Mouse (Mus musculus): ENCODE data around the gene Galnt16. TPM values are rescaled to one million over a fixed set of nuclear protein-coding genes. Genes with fewer than 3 reads are reported as not detected.

Gene Galnt16
- polyA plus RNA-seq, 1 experiment from 2014 or later, result 9.2 TPM

- H3K9me3 ChIP-seq, result no peaks in the 10 kb centered on the region
- ATAC-seq, result peak; percentile 80
- peaks cover 19% of the 10 kb centered on the region for H3K4me1 ChIP-seq (replicated peaks)
- WGBS, result under 1% methylated on average over 90 of the region's 90 CpGs
- no peaks in the 10 kb centered on the region for H3K36me3 ChIP-seq
- H3K4me2 ChIP-seq (replicated peaks), result peak overlapping the region; percentile 88
- H3K4me3 ChIP-seq (replicated peaks), result peak overlapping the region; percentile 51
- H3K27ac ChIP-seq, result peak overlapping the region; percentile 32
- H3K9ac ChIP-seq, result peak overlapping the region; percentile 58
- H3K27me3 ChIP-seq (replicated peaks), result peaks cover 66% of the 10 kb centered on the region
These were observed 912 bp downstream of the Galnt16 start for GRCm38 (mm10) chr12:80518757-80519620.

GRCm38 (mm10) chr12:80519621-80520332, 1.7 kb downstream of the Galnt16 start:
- no peaks in the 10 kb centered on the region for H3K36me3 ChIP-seq
- H3K9ac ChIP-seq, result peak overlapping the region; percentile 58
- no peaks in the 10 kb centered on the region for H3K9me3 ChIP-seq
- peaks cover 19% of the 10 kb centered on the region for H3K4me1 ChIP-seq (replicated peaks)
- whole genome bisulfite sequencing, result under 1% methylated on average over 43 of the region's 43 CpGs
- peak overlapping the region; percentile 88 for H3K4me2 ChIP-seq (replicated peaks)
- peak; percentile 62 for ATAC-seq
- 0 out of 2 replicates have a peak overlapping the region, but pooled peaks have one; percentile 32 for H3K27ac ChIP-seq
- H3K4me3 ChIP-seq (replicated peaks), result peak overlapping the region; percentile 51
- H3K27me3 ChIP-seq (replicated peaks), result peaks cover 66% of the 10 kb centered on the region

- Histone ChIP-seq H3K4me1 (replicated peaks) (peaks cover 22% of the 10 kb centered on the region), H3K9me3 (no peaks in the 10 kb centered on the region), H3K36me3 (no peaks in the 10 kb centered on the region), H3K27me3 (replicated peaks) (peaks cover 51% of the 10 kb centered on the region), H3K4me2 (replicated peaks) (no peak overlapping the region), H3K9ac (no peak overlapping the region), H3K27ac (no peak overlapping the region), H3K4me3 (replicated peaks) (no peak overlapping the region)
- WGBS, result 62% methylated on average over 3 of the region's 3 CpGs
- ATAC-seq, result no peak
These were observed 3.9 kb downstream of the Galnt16 start for GRCm38 (mm10) chr12:80522006-80522405.

- H3K4me3 ChIP-seq (replicated peaks), result no peak overlapping the region
- no peaks in the 10 kb centered on the region for H3K9me3 ChIP-seq
- H3K9ac ChIP-seq, result no peak overlapping the region
- H3K4me1 ChIP-seq (replicated peaks), result peaks cover 11% of the 10 kb centered on the region
- H3K27ac ChIP-seq, result no peak overlapping the region
- peaks cover 27% of the 10 kb centered on the region for H3K27me3 ChIP-seq (replicated peaks)
- H3K4me2 ChIP-seq (replicated peaks), result no peak overlapping the region
- 34% methylated on average over 12 of the region's 12 CpGs for WGBS
- H3K36me3 ChIP-seq, result no peaks in the 10 kb centered on the region
- no peak for ATAC-seq
These were observed 6.3 kb downstream of the Galnt16 start for GRCm38 (mm10) chr12:80524276-80524921.

- ATAC-seq, result no peak
- Histone ChIP-seq H3K36me3 (no peaks in the 10 kb centered on the region), H3K9ac (no peak overlapping the region), H3K4me3 (replicated peaks) (no peak overlapping the region), H3K4me2 (replicated peaks) (no peak overlapping the region), H3K27me3 (replicated peaks) (peaks cover 16% of the 10 kb centered on the region), H3K4me1 (replicated peaks) (peaks cover 4% of the 10 kb centered on the region; the same call in 1 of the 2 replicates), H3K9me3 (no peaks in the 10 kb centered on the region), H3K27ac (no peak overlapping the region)
- 42% methylated on average over 7 of the region's 7 CpGs for WGBS
These were observed 7.4 kb downstream of the Galnt16 start for GRCm38 (mm10) chr12:80525513-80525912.

GRCm38 (mm10) chr12:80526511-80526910, 8.4 kb downstream of the Galnt16 start:
- no peaks in the 10 kb centered on the region for H3K9me3 ChIP-seq
- H3K27me3 ChIP-seq (replicated peaks), result peaks cover 6% of the 10 kb centered on the region
- no peak overlapping the region for H3K9ac ChIP-seq
- no peak overlapping the region for H3K4me3 ChIP-seq (replicated peaks)
- no peaks in the 10 kb centered on the region for H3K36me3 ChIP-seq
- H3K4me2 ChIP-seq (replicated peaks), result no peak overlapping the region
- H3K27ac ChIP-seq, result no peak overlapping the region
- 75% methylated on average over 2 of the region's 2 CpGs for WGBS
- no peak for ATAC-seq
- H3K4me1 ChIP-seq (replicated peaks), result peaks cover 4% of the 10 kb centered on the region; the same call in 1 of the 2 replicates

- Histone ChIP-seq H3K27me3 (replicated peaks) (no peaks in the 10 kb centered on the region), H3K27ac (no peak overlapping the region), H3K9me3 (no peaks in the 10 kb centered on the region), H3K4me1 (replicated peaks) (peaks cover 4% of the 10 kb centered on the region; the same call in 1 of the 2 replicates), H3K9ac (no peak overlapping the region), H3K36me3 (no peaks in the 10 kb centered on the region), H3K4me2 (replicated peaks) (no peak overlapping the region), H3K4me3 (replicated peaks) (no peak overlapping the region)
- no peak for ATAC-seq
- WGBS, result 85% methylated on average over 5 of the region's 5 CpGs
These were observed 9.8 kb downstream of the Galnt16 start for GRCm38 (mm10) chr12:80527727-80528389.

GRCm38 (mm10) chr12:80530052-80530451, 12.0 kb downstream of the Galnt16 start:
- Histone ChIP-seq H3K27ac (no peak overlapping the region), H3K27me3 (replicated peaks) (no peaks in the 10 kb centered on the region), H3K36me3 (no peaks in the 10 kb centered on the region), H3K9ac (no peak overlapping the region), H3K4me2 (replicated peaks) (no peak overlapping the region), H3K4me3 (replicated peaks) (no peak overlapping the region), H3K9me3 (no peaks in the 10 kb centered on the region), H3K4me1 (replicated peaks) (peaks cover 4% of the 10 kb centered on the region; the same call in 1 of the 2 replicates)
- no peak for ATAC-seq
- WGBS, result 66% methylated on average over 2 of the region's 2 CpGs

GRCm38 (mm10) chr12:80530630-80531029, 12.6 kb downstream of the Galnt16 start:
- 60% methylated on average over 6 of the region's 6 CpGs for WGBS
- ATAC-seq, result no peak
- Histone ChIP-seq H3K36me3 (no peaks in the 10 kb centered on the region), H3K27ac (no peak overlapping the region), H3K4me1 (replicated peaks) (peaks cover under 1% of the 10 kb centered on the region; the same call in 1 of the 2 replicates), H3K27me3 (replicated peaks) (no peaks in the 10 kb centered on the region), H3K9me3 (no peaks in the 10 kb centered on the region), H3K4me3 (replicated peaks) (no peak overlapping the region), H3K4me2 (replicated peaks) (no peak overlapping the region), H3K9ac (no peak overlapping the region)

GRCm38 (mm10) chr12:80531585-80531984, 13.5 kb downstream of the Galnt16 start:
- H3K9ac ChIP-seq, result no peak overlapping the region
- WGBS, result 56% methylated on average over 10 of the region's 10 CpGs

GRCm38 (mm10) chr12:80533876-80534275, 15.8 kb downstream of the Galnt16 start:
- ATAC-seq, result no peak
- no peak overlapping the region for H3K9ac ChIP-seq
- H3K4me2 ChIP-seq (replicated peaks), result no peak overlapping the region
- H3K27ac ChIP-seq, result no peak overlapping the region
- H3K36me3 ChIP-seq, result no peaks in the 10 kb centered on the region
- H3K9me3 ChIP-seq, result no peaks in the 10 kb centered on the region
- WGBS, result 68% methylated on average over 2 of the region's 2 CpGs
- no peak overlapping the region for H3K4me3 ChIP-seq (replicated peaks)
- 0 out of 2 replicates have a peak, but pooled peaks cover 2% of the 10 kb centered on the region for H3K4me1 ChIP-seq (replicated peaks)
- no peaks in the 10 kb centered on the region for H3K27me3 ChIP-seq (replicated peaks)

More at GRCm38 (mm10) chr12:80531585-80531984, 13.5 kb downstream of the Galnt16 start:
- Histone ChIP-seq H3K27ac (no peak overlapping the region), H3K36me3 (no peaks in the 10 kb centered on the region), H3K4me3 (replicated peaks) (no peak overlapping the region), H3K9me3 (no peaks in the 10 kb centered on the region), H3K27me3 (replicated peaks) (no peaks in the 10 kb centered on the region), H3K4me2 (replicated peaks) (no peak overlapping the region), H3K4me1 (replicated peaks) (no peaks in the 10 kb centered on the region)
- no peak for ATAC-seq

All from intestine, embryonic 15.5 days (tissue).